Mouse (Mus musculus) natural killer cell, adult 2 months (primary cell): ENCODE data around the gene Abhd6.
A peak's percentile ranks its signal among the peaks of the same experiment; 100 is the strongest.

Source experiments
- DNase-seq, 2 experiments: peaks; one replicate each; pipeline ENCODE4 v3.0.0; 2022; ENCODE audit warnings: low spot score in 2 of 2

The Abhd6 gene

GRCm38 (mm10) chr14:8002432-8003092 lies at the start of gene Abhd6:
Abhd6 (plus strand) TSS chr14:8002902.
- peak; percentile 65 to 77 for DNase-seq

GRCm38 (mm10) chr14:7954071-7954471 lies 48.6 kb upstream of the Abhd6 start:
- no peak for DNase-seq

GRCm38 (mm10) chr14:7956427-7956826 lies 46.3 kb upstream of the Abhd6 start:
- no peak for DNase-seq

- no peak for DNase-seq
Measured at GRCm38 (mm10) chr14:7957049-7957448, 45.7 kb upstream of the Abhd6 start, which contains the start of gene Gm45521. Gm45521 (plus strand) TSS chr14:7957288.

GRCm38 (mm10) chr14:7960616-7961015 lies 42.1 kb upstream of the Abhd6 start:
- DNase-seq = no peak

GRCm38 (mm10) chr14:7961714-7962113 lies 41.0 kb upstream of the Abhd6 start:
- DNase-seq = no peak

- DNase-seq = no peak
Measured at GRCm38 (mm10) chr14:7962626-7963025, 40.1 kb upstream of the Abhd6 start.

GRCm38 (mm10) chr14:7963160-7963559 lies 39.5 kb upstream of the Abhd6 start:
- no peak for DNase-seq

GRCm38 (mm10) chr14:7964219-7964889 lies 38.3 kb upstream of the Abhd6 start:
- peak; percentile 26 to 57 for DNase-seq

- no peak for DNase-seq
Measured at GRCm38 (mm10) chr14:7971889-7972493, 30.7 kb upstream of the Abhd6 start.

- no peak for DNase-seq
Measured at GRCm38 (mm10) chr14:7974643-7975042, 28.1 kb upstream of the Abhd6 start.

GRCm38 (mm10) chr14:7975177-7975576 lies 27.5 kb upstream of the Abhd6 start:
- DNase-seq = no peak

- DNase-seq = no peak
Measured at GRCm38 (mm10) chr14:7977471-7977870, 25.2 kb upstream of the Abhd6 start.

GRCm38 (mm10) chr14:7978183-7978582 lies 24.5 kb upstream of the Abhd6 start:
- no peak for DNase-seq

- no peak for DNase-seq
Measured at GRCm38 (mm10) chr14:7981226-7981625, 21.5 kb upstream of the Abhd6 start.

GRCm38 (mm10) chr14:7986913-7987312 lies 15.8 kb upstream of the Abhd6 start:
- no peak for DNase-seq

GRCm38 (mm10) chr14:7989371-7989770 lies 13.3 kb upstream of the Abhd6 start:
- no peak for DNase-seq

GRCm38 (mm10) chr14:7989961-7990360 lies 12.7 kb upstream of the Abhd6 start:
- no peak for DNase-seq

- no peak for DNase-seq
Measured at GRCm38 (mm10) chr14:7991108-7991776, 11.5 kb upstream of the Abhd6 start.

- no peak for DNase-seq
Measured at GRCm38 (mm10) chr14:7992158-7992557, 10.5 kb upstream of the Abhd6 start.

GRCm38 (mm10) chr14:7994271-7994767 lies 8.4 kb upstream of the Abhd6 start, which contains the start of gene Dnase1l3:
Dnase1l3 (minus strand) TSS chr14:7994573.
- DNase-seq = peak in 1 of 2 experiments; percentile 59

- DNase-seq = peak; percentile 83 to 92
Measured at GRCm38 (mm10) chr14:7997255-7997696, 5.4 kb upstream of the Abhd6 start.
